Mouse (Mus musculus): ENCODE measurements at regions not wholly inside any gene's neighbourhood (a gene's known extent, or its start where the extent isn't known, plus 50 kb on each side); places are given as distances from the start of the nearest gene placed in this dataset.

DNA sequence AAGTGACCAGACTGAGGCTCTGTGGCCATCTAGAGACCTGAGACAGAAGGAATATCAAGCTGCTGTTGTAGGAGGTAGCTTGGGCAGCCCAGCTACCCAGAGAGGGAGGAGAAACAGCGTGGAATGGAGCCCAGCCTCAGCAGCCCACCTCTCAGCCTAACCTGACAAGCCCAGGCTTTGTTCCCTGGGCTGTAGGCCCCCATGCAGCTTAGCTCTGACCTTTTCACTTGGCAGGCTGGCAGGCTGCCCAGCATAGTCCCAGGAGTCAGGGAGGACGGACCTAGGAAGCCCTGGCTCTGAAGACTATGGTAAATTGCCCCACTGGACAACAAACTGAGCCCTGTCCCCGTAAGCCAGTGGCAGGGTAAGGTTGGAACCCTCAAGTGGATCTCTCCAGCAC is 141.8 kb upstream of the Csf3r start:
- Histone ChIP-seq H3K36me3 (replicated peaks) (no peaks in the 10 kb centered on the region), H3K4me1 (ENCODE audit: insufficient read depth, low read depth, low read length) (no peaks in the 10 kb centered on the region), H3K9me3 (replicated peaks) (peaks cover 82% of the 10 kb centered on the region), H3K4me3 (ENCODE audit: low read depth, low read length) (no peak overlapping the region), H3K27me3 (ENCODE audit: insufficient read depth, low read length) (no peaks in the 10 kb centered on the region)
- ATAC-seq (ENCODE audit: extremely low read depth, insufficient number of reproducible peaks, low FRiP score, poor library complexity, severe bottlenecking) = no peak
- DNase-seq (ENCODE audit: low spot score) = no peak
- TF ChIP-seq GATA1 (IDR thresholded peaks at IDR 0.05; ENCODE audit: borderline replicate concordance, low read length) (no peak), CTCF (IDR thresholded peaks at IDR 0.05; ENCODE audit: low read depth, low read length) (no peak), GATA2 (IDR thresholded peaks at IDR 0.05; ENCODE audit: borderline replicate concordance, low read depth, low read length) (no peak), POLR2AphosphoS5 (IDR thresholded peaks at IDR 0.05; ENCODE audit: insufficient replicate concordance, low read depth, low read length) (no peak), TAL1 (conservative IDR thresholded peaks at IDR 0.05; ENCODE audit: low read depth, low read length) (no peak)

DNA sequence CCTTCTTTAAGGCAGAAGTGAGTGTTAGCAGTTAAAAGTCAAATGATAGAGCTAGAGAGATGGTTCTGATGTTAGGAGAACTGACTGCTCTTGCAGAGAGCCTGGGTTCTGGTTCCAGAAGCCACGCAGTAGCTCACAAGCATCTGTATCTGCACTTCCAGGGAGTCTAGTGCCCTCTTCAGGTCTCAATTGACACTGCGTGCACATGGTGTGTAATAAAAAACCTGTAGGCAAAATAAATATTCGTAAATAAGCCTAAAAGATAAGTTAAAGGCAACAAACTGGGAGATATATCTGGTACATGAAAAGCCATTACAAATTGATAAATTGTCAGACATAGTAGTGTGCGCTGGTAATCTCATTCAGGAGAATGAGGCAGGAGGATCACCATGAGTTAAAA is 133.8 kb upstream of the Csf3r start:
- TF ChIP-seq CTCF (IDR thresholded peaks at IDR 0.05; ENCODE audit: low read depth, low read length) = no peak
- TF ChIP-seq POLR2AphosphoS5 (IDR thresholded peaks at IDR 0.05; ENCODE audit: insufficient replicate concordance, low read depth, low read length) = no peak
- TF ChIP-seq GATA1 (IDR thresholded peaks at IDR 0.05; ENCODE audit: borderline replicate concordance, low read length) = no peak
- no peak for TF ChIP-seq TAL1 (conservative IDR thresholded peaks at IDR 0.05; ENCODE audit: low read depth, low read length)
- TF ChIP-seq GATA2 (IDR thresholded peaks at IDR 0.05; ENCODE audit: borderline replicate concordance, low read depth, low read length) = no peak
- DNase-seq (ENCODE audit: low spot score) = no peak
- H3K4me3 ChIP-seq (ENCODE audit: low read depth, low read length) = no peak overlapping the region
- ATAC-seq (ENCODE audit: extremely low read depth, insufficient number of reproducible peaks, low FRiP score, poor library complexity, severe bottlenecking) = no peak
- peaks cover 64% of the 10 kb centered on the region for H3K9me3 ChIP-seq (replicated peaks)
- no peaks in the 10 kb centered on the region for H3K27me3 ChIP-seq (ENCODE audit: insufficient read depth, low read length)
- H3K36me3 ChIP-seq (replicated peaks) = no peaks in the 10 kb centered on the region
- H3K4me1 ChIP-seq (ENCODE audit: insufficient read depth, low read depth, low read length) = no peaks in the 10 kb centered on the region

- TF ChIP-seq GATA2 (IDR thresholded peaks at IDR 0.05; ENCODE audit: borderline replicate concordance, low read depth, low read length) = no peak
- no peak for TF ChIP-seq TAL1 (conservative IDR thresholded peaks at IDR 0.05; ENCODE audit: low read depth, low read length)
- TF ChIP-seq POLR2AphosphoS5 (IDR thresholded peaks at IDR 0.05; ENCODE audit: insufficient replicate concordance, low read depth, low read length) = no peak
- TF ChIP-seq GATA1 (IDR thresholded peaks at IDR 0.05; ENCODE audit: borderline replicate concordance, low read length) = no peak
- no peak for TF ChIP-seq CTCF (IDR thresholded peaks at IDR 0.05; ENCODE audit: low read depth, low read length)
- no peak for ATAC-seq (ENCODE audit: extremely low read depth, insufficient number of reproducible peaks, low FRiP score, poor library complexity, severe bottlenecking)
- no peak for DNase-seq (ENCODE audit: low spot score)
- Histone ChIP-seq H3K27me3 (ENCODE audit: insufficient read depth, low read length) (no peaks in the 10 kb centered on the region), H3K4me3 (ENCODE audit: low read depth, low read length) (no peak overlapping the region), H3K9me3 (replicated peaks) (peaks cover 71% of the 10 kb centered on the region), H3K4me1 (ENCODE audit: insufficient read depth, low read depth, low read length) (no peaks in the 10 kb centered on the region), H3K36me3 (replicated peaks) (no peaks in the 10 kb centered on the region)
Measured at GRCm38 (mm10) chr4:125893139-125893538, 131.2 kb upstream of the Csf3r start.

DNA sequence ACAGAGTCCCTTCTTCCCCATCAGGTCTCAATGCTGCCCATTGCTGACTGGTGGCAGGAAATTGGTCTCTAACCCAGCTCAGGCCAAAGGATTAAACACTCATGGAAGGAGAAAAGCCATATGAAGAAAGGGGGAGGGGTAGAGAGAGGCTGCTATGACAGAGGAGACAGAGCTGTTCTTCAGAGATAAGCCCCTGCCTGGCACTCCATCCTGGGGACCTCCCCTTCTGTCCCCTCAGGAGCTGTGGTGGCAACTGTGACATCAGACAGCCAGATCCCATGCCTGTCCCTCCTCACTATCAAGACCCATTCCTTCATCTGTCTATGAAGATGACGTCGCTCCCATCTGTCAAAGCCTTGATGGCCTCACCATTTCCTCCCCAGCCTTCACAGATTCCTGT is 126.6 kb upstream of the Csf3r start:
- ATAC-seq (ENCODE audit: extremely low read depth, insufficient number of reproducible peaks, low FRiP score, poor library complexity, severe bottlenecking) = no peak
- H3K27me3 ChIP-seq (ENCODE audit: insufficient read depth, low read length) = no peaks in the 10 kb centered on the region

DNA sequence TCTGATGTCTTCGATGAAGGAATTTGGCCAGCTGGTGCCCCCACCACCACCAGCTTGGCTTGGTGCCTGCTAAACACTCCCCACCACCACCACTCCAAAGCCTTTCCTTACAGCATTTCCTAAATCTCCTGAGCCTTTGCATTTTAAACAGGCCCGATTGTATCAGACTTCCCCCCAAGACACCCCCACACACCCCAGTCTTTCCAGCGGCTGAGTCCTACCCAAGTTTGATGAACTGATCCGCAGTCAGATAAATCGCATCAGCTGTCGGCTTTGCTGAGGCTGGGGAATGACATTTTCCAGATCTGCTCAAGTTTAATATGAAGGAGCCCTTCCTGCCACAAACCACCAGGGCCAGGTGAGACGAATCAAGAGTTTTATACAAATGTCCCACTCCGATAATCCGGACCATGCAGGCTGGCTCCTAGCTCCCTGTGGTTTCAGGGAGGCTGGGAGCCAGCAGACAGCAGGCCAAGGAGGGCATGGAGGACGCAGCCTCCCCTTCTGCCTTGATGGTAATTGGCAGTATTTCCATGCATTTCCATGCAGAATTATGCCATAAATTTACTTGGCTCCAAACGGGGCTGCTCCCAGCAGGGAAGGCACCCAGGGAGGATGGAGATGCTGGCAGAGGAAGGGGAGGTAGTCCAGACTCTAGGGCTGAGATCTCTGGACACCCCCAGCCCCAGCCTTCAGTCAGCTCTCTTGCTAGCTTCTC is 125.6 kb upstream of the Csf3r start:
- Histone ChIP-seq H3K4me1 (ENCODE audit: insufficient read depth, low read depth, low read length) (no peaks in the 10 kb centered on the region), H3K9me3 (replicated peaks) (peaks cover 90% of the 10 kb centered on the region), H3K36me3 (replicated peaks) (no peaks in the 10 kb centered on the region), H3K27me3 (ENCODE audit: insufficient read depth, low read length) (no peaks in the 10 kb centered on the region), H3K4me3 (ENCODE audit: low read depth, low read length) (no peak overlapping the region)
- ATAC-seq (ENCODE audit: extremely low read depth, insufficient number of reproducible peaks, low FRiP score, poor library complexity, severe bottlenecking) = no peak
- no peak for TF ChIP-seq TAL1 (conservative IDR thresholded peaks at IDR 0.05; ENCODE audit: low read depth, low read length)
- TF ChIP-seq POLR2AphosphoS5 (IDR thresholded peaks at IDR 0.05; ENCODE audit: insufficient replicate concordance, low read depth, low read length) = no peak
- DNase-seq (ENCODE audit: low spot score) = no peak

More for the DNA sequence above, 126.6 kb upstream of the Csf3r start:
- DNase-seq (ENCODE audit: low spot score) = no peak
- no peak overlapping the region for H3K4me3 ChIP-seq (ENCODE audit: low read depth, low read length)
- no peaks in the 10 kb centered on the region for H3K36me3 ChIP-seq (replicated peaks)
- peaks cover 90% of the 10 kb centered on the region for H3K9me3 ChIP-seq (replicated peaks)
- TF ChIP-seq TAL1 (conservative IDR thresholded peaks at IDR 0.05; ENCODE audit: low read depth, low read length) (no peak), GATA2 (IDR thresholded peaks at IDR 0.05; ENCODE audit: borderline replicate concordance, low read depth, low read length) (no peak), GATA1 (IDR thresholded peaks at IDR 0.05; ENCODE audit: borderline replicate concordance, low read length) (no peak), CTCF (IDR thresholded peaks at IDR 0.05; ENCODE audit: low read depth, low read length) (no peak), POLR2AphosphoS5 (IDR thresholded peaks at IDR 0.05; ENCODE audit: insufficient replicate concordance, low read depth, low read length) (no peak)
- no peaks in the 10 kb centered on the region for H3K4me1 ChIP-seq (ENCODE audit: insufficient read depth, low read depth, low read length)

DNA sequence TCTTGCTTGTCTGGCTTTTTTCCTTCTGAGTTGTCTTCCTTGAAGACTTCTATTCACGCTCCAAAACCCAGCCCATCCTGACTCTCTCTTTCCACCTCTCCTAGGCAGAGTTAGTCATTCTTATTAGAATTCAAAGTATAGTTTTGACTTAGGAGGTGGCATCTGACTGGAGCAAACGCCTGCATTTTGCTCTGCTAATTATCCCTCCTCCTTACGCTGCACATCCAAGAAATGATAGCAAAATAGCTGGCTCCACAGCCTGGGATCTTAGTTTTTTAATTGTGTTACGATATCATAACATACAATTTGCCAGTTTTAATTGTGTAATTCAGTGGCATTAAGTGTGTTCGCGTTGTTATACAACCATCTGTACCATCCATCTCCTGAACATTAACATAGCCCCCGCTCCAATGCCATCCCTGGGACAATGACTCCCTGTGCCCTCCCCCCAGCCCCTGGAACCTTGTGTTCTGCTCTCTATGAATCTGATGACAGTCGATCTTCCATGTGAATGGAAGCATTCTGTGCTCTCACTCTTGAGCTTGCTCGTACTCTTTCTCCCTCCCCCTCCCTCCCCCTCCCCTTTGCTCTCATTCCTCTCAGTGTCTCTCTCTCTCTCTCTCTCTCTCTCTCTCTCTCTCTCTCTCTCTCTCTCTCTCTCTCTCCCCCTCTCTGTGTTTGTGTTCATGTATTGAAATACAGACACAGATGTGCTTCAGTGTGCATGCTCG is 122.6 kb upstream of the Csf3r start:
- Histone ChIP-seq H3K4me1 (ENCODE audit: insufficient read depth, low read depth, low read length) (no peaks in the 10 kb centered on the region), H3K27me3 (ENCODE audit: insufficient read depth, low read length) (no peaks in the 10 kb centered on the region), H3K9me3 (replicated peaks) (peaks cover 90% of the 10 kb centered on the region), H3K36me3 (replicated peaks) (no peaks in the 10 kb centered on the region), H3K4me3 (ENCODE audit: low read depth, low read length) (no peak overlapping the region)
- TF ChIP-seq POLR2AphosphoS5 (IDR thresholded peaks at IDR 0.05; ENCODE audit: insufficient replicate concordance, low read depth, low read length) (no peak), CTCF (IDR thresholded peaks at IDR 0.05; ENCODE audit: low read depth, low read length) (no peak), GATA1 (IDR thresholded peaks at IDR 0.05; ENCODE audit: borderline replicate concordance, low read length) (no peak), TAL1 (conservative IDR thresholded peaks at IDR 0.05; ENCODE audit: low read depth, low read length) (no peak)
- no peak for DNase-seq (ENCODE audit: low spot score)
- no peak for ATAC-seq (ENCODE audit: extremely low read depth, insufficient number of reproducible peaks, low FRiP score, poor library complexity, severe bottlenecking)
